Mouse (Mus musculus) hindbrain, embryonic 12.5 days (tissue): ENCODE data around the gene Dhtkd1. TPM values are rescaled to one million over a fixed set of nuclear protein-coding genes. Genes with fewer than 3 reads are reported as not detected.

Experiments
- ATAC-seq: fragments of 200-750 bp; cut with Nextera tagmentation; 2 replicates; pipeline ENCODE4 v1.8.0; 2017; ENCODE audit warnings: moderate TSS enrichment; ENCODE audit not compliant: low FRiP score
- H3K27ac ChIP-seq: fragments of 300-500 bp; sonication (generic); 2 replicates; pipeline ENCODE4 v1.5.1; 2016; ENCODE audit warnings: mild to moderate bottlenecking
- H3K27me3 ChIP-seq: fragments of 300-500 bp; sonication (generic); 2 replicates; pipeline ENCODE4 v1.6.1; 2016; ENCODE audit warnings: mild to moderate bottlenecking
- H3K36me3 ChIP-seq: fragments of 300-500 bp; sonication (generic); 2 replicates; pipeline ENCODE4 v1.6.1; 2016; ENCODE audit warnings: mild to moderate bottlenecking
- H3K4me1 ChIP-seq: fragments of 300-500 bp; sonication (generic); 2 replicates; pipeline ENCODE4 v1.6.1; 2016
- H3K4me2 ChIP-seq: fragments of 300-500 bp; sonication (generic); replicated peaks from 2 replicates; pipeline ENCODE4 v1.6.1; 2016; ENCODE audit warnings: mild to moderate bottlenecking
- H3K4me3 ChIP-seq: fragments of 300-500 bp; sonication (generic); 2 replicates; pipeline ENCODE4 v1.5.1; 2016; ENCODE audit warnings: mild to moderate bottlenecking
- H3K9ac ChIP-seq: fragments of 300-500 bp; sonication (generic); 2 replicates; pipeline ENCODE4 v1.6.1; 2016; ENCODE audit warnings: mild to moderate bottlenecking, moderate library complexity
- H3K9me3 ChIP-seq: fragments of 300-500 bp; sonication (generic); replicated peaks from 2 replicates; pipeline ENCODE4 v1.6.1; 2016; ENCODE audit warnings: mild to moderate bottlenecking
- WGBS: fragments of 180-500 bp; shearing (Covaris S2); methylation state at CpG from one replicate; pipeline ENCODE4 v1.1.7; 2016; 5-methylcytosine and 5-hydroxymethylcytosine counted together
- polyA plus RNA-seq: library from polyadenylated mRNA; unstranded; fragments of >200 nt; fragmentation: Nextera tagmentation; extraction: Ambion mirVana; gene quantifications from 2 replicates; pipeline ENCODE4 v1.2.1, GENCODE M21; 2016

The Dhtkd1 gene
- polyA plus RNA-seq, 1 experiment from 2014 or later = 5.6 TPM

- WGBS = 93% methylated on average over 5 of the region's 5 CpGs
- Histone ChIP-seq H3K4me2 (no peak overlapping the region), H3K4me3 (no peak overlapping the region), H3K36me3 (peaks cover 65% of the 10 kb centered on the region), H3K9ac (no peak overlapping the region), H3K9me3 (no peaks in the 10 kb centered on the region), H3K27ac (no peak overlapping the region), H3K4me1 (no peaks in the 10 kb centered on the region), H3K27me3 (no peaks in the 10 kb centered on the region)
- ATAC-seq = no peak
Observed at GRCm38 (mm10) chr2:5869746-5870145, 72.8 kb downstream of the Dhtkd1 start.

GRCm38 (mm10) chr2:5867681-5868080 lies 74.9 kb downstream of the Dhtkd1 start:
- WGBS = 88% methylated on average over 2 of the region's 2 CpGs
- Histone ChIP-seq H3K9ac (no peak overlapping the region), H3K9me3 (no peaks in the 10 kb centered on the region), H3K27me3 (no peaks in the 10 kb centered on the region), H3K4me1 (no peaks in the 10 kb centered on the region), H3K36me3 (peaks cover 59% of the 10 kb centered on the region), H3K27ac (no peak overlapping the region), H3K4me2 (no peak overlapping the region), H3K4me3 (no peak overlapping the region)
- no peak for ATAC-seq

- H3K9ac ChIP-seq = no peak within 1 kb of the TSS
- 95% methylated on average over 3 of the region's 3 CpGs for WGBS
- no peak within 1 kb of the TSS for H3K4me2 ChIP-seq
- H3K4me3 ChIP-seq = no peak within 1 kb of the TSS
- H3K9me3 ChIP-seq = no peaks in the 10 kb centered on the region
- no peaks in the 10 kb centered on the region for H3K4me1 ChIP-seq
- H3K27me3 ChIP-seq = no peaks in the 10 kb centered on the region
- H3K27ac ChIP-seq = no peak within 1 kb of the TSS
- ATAC-seq = no peak
- H3K36me3 ChIP-seq = peaks cover 52% of the 10 kb centered on the region
Observed at GRCm38 (mm10) chr2:5862834-5863233, 79.8 kb downstream of the Dhtkd1 start, which contains the start of gene Gm13199. TSS of gene Gm13199 (minus strand) at chr2:5862934.

- Histone ChIP-seq H3K36me3 (peaks cover 12% of the 10 kb centered on the region), H3K4me2 (no peak overlapping the region), H3K27me3 (no peaks in the 10 kb centered on the region), H3K9me3 (no peaks in the 10 kb centered on the region), H3K4me3 (no peak overlapping the region), H3K27ac (no peak overlapping the region), H3K9ac (no peak overlapping the region), H3K4me1 (no peaks in the 10 kb centered on the region; the same call in 1 of the 2 replicates)
- no peak for ATAC-seq
- WGBS = 92% methylated on average over 5 of the region's 5 CpGs
Observed at GRCm38 (mm10) chr2:5851866-5852265, 90.7 kb downstream of the Dhtkd1 start.

- WGBS = 90% methylated on average over 9 of the region's 9 CpGs
- H3K9ac ChIP-seq = no peak overlapping the region
- H3K4me2 ChIP-seq = no peak overlapping the region
- H3K9me3 ChIP-seq = no peaks in the 10 kb centered on the region
- H3K4me1 ChIP-seq = peaks cover 5% of the 10 kb centered on the region
- ATAC-seq = no peak
- peaks cover 8% of the 10 kb centered on the region; the same call in 1 of the 2 replicates for H3K36me3 ChIP-seq
- no peaks in the 10 kb centered on the region for H3K27me3 ChIP-seq
- no peak overlapping the region for H3K27ac ChIP-seq
- H3K4me3 ChIP-seq = no peak overlapping the region
Observed at GRCm38 (mm10) chr2:5851116-5851515, 91.5 kb downstream of the Dhtkd1 start.

Other genes starting within 250 kb of the Dhtkd1 start
- 3.3 and 4.1 TPM in 2 replicates for gene Camk1d, start 228.3 kb downstream of the Dhtkd1 start, polyA plus RNA-seq
- 55.7 and 61.0 TPM in 2 replicates for gene Nudt5, start 97.8 kb downstream of the Dhtkd1 start, polyA plus RNA-seq
- 299 and 352 TPM in 2 replicates for gene Cdc123, start 97.6 kb downstream of the Dhtkd1 start, polyA plus RNA-seq
- 1.9 and 3.4 TPM in 2 replicates for gene Gm13199, start 79.9 kb downstream of the Dhtkd1 start, polyA plus RNA-seq
- 89.2 and 91.2 TPM in 2 replicates for gene Sec61a2, start 47.4 kb downstream of the Dhtkd1 start, polyA plus RNA-seq
- 12.9 and 14.9 TPM in 2 replicates for gene Upf2, start 8.7 kb upstream of the Dhtkd1 start, polyA plus RNA-seq
- gene Proser2, start 187.4 kb upstream of the Dhtkd1 start, polyA plus RNA-seq = 6.4 and 6.6 TPM in 2 replicates